Mouse (Mus musculus) embryo, embryonic 9.5 days (tissue): ENCODE measurements at regions not wholly inside any gene's neighbourhood (a gene's known extent, or its start where the extent isn't known, plus 50 kb on each side); places are given as distances from the start of the nearest gene placed in this dataset.

Source experiments
- DNase-seq: peaks from one replicate; pipeline ENCODE4 v3.0.0-alpha.2; 2017; ENCODE audit errors: extremely low spot score

DNA sequence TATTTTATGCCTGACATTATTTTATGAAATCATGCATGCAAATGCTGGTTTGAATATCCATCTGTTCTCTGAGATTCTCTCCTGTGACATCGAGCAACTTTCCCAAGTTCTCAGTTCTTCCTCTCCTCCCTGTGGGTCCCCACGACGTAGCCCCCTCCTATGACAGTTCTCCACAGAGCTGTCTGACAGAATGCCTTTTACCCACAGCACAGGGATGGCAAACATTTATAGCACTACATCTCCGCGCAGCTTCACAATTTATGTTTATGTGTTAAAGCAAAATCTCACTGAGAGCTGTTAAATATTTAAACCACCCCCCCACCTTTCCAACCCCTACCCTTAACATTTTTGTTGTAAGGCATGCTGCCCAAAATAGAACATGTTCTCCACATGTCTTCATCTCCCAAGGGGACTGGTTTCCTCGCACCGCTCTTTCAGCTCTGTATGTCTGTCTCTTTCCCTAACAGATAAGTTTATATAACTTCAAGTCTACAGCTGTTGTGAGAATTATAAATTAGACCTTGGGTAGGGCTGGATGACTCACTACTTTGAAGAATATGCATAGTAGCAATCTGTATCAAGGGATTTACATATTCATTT lies 63.5 kb upstream of the Ndst3 start:
- no peak for DNase-seq

DNA sequence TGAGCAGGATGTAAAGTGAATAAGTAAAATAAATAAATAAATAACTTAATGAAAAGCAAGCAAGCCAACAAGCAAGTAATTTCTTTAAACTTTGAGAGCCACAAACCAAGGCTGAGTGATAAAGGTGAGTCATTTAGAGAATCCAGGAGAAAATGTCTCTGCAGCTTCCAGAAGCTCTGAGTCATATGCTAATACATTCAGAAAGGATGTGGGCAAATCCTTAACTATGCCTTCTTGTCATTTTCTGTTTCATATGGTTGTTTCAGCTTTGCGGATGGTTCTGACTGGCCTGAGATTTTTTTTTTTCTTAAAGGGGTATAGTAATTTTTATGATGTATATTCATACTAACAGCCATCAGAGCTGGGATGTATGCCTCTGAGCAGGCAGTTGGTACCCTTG lies 64.3 kb upstream of the Ndst3 start:
- no peak for DNase-seq

DNA sequence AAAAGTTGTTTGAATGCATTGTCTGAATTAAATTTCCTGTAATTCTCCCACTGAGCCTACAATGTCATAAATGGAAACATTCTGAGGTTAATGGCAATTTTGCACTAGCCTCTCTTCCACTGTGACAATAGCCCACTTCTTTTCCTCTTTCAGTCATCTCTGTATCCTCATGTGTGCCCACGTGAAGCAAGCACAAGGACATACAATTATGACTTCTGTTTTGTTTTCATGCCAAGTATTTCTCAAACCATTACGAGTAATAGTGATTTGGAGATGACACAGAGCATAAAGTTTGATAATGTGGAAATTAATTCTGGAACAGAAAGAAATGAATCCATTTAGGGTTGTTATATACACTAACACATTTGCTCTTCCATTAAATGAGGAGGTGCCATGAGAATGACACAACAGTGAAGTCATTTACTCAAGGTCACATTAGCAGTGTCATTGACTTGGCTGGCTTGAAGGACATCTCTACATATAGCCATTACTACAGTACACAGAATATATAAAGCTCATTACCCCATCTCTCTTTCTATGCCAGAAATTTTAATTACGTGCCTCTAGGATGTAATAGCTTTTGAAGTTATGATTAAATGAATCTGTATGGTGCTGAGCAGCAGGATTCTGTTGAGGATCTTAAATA lies 75.4 kb upstream of the Ndst3 start:
- DNase-seq = no peak

DNA sequence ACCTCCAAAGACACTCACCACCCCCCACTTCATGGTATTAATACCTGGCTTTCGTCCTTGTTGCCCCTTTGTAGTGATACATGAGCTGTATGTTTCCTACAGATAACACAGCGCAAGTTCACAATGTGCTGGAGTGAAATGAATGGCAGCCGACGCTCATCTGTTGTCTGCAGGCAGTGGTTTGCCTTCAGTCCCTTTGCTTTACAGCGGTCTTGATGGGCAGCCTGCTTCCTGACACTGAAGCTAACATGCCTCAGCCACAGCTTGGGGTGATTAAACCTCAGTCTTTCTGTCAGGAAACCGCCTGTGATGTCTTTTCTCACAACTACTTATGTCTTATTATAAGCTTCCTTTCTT lies 75.9 kb upstream of the Ndst3 start:
- no peak for DNase-seq

DNA sequence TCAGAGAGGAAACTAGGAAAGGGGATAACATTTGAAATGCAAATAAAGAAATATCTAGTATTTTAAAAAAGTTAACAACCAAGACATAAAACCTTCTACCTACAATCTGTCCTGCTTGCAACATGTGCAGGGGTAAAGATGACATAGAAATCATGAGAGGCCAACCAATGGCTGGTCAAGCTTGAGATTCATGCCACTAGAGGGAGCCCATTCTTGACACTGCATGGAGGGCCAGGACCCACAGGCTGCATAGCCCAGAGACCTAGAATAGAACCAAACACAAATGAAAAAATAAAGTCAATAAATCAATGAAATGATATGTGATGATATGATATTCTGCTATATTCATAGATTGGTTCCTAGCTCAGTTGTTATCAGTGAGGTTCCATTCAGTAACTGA lies 89.9 kb upstream of the Ndst3 start:
- DNase-seq = peak; percentile 5

DNA sequence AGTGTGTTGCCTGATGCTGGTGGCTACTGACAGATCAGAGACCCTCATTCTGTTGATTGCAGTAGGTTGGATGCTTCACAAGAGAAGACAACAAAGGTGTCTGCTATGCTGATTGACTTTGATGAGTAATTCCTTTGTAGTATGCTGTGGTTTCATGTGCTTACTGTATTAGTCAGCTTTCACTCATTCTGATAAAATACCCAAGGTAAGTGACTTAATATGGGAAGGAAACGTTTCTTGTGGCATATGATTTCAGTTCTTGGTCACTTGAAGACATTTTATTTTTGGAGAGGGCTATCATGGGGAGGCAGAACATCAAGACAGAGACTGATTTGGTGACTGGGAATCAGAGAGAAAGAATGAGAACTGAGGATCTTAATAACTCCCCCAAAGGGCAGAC lies 90.9 kb upstream of the Ndst3 start:
- no peak for DNase-seq

DNA sequence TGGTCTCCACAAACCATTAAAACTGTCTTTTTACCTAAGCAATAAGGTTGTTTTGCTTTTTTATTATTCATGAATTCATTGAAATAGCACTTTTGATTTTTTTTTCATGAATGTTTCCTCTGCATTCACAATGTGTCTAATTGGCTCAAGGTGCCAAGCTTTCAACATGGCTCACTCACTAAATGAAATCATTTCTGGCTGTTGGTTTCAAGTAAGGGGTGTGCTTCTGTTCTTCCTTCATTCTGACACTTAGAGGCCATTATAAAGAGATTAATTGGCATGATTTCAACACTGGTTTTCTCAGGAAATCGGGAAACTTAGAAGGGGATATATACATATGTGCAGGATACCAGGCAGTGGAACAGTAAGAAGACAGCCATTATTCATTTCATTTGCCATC lies 93.5 kb upstream of the Ndst3 start:
- DNase-seq = no peak

DNA sequence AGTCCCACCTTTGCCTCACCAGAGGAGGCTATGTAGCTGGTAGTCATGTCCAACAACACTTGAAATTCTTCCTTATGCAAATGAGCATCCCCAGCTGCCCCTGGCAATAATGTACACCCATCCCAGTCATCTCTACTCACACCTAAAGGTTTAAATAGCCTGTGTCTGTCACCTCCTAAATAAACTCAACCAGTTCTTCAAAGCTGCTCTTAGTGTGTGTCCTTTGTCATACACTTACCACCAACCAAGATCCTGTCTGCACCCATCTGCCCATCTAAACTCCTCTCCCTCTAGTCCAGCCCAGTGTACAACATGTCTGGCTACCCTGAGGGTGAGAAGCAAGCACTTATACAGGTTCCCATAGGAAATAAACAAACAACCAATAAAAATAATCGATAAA lies 103.4 kb upstream of the Ndst3 start:
- DNase-seq = no peak

DNA sequence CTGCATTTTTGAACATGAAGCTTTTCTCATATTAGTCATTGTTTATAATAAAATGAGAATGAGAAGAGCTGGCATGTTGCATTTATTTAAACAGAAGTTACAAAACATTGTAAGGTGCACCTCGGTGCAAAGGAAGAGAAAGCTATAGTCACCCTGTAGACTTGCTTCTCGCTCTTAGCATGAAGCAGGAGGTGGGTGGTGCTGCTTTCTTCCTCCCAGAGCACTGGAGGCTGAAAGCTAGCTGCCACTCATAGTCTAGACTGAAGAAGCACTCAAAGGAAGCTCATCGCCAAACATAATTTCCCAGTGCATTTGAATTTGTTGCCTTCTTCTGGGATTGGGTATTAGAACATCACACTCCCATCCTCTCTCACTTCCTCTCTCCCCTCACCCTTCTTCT lies 114.7 kb upstream of the Ndst3 start:
- no peak for DNase-seq

DNA sequence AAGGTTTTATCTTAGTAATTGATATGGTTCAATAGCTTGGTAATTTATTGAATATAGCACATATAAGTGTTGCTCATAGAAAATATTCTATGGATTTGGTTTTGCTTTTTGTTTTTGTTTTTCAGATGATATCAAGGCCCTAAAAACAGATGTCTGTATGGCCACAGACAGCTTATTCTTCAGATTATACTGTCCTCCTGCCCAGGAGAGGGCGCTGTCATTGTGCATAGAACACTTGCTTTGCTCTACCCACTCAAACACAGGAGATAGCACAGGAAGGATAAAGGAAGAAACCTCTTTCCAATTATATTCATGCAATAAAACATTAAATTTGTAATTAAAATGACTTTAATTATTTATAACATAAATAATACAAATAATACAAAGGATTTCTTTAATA lies 115.4 kb upstream of the Ndst3 start:
- no peak for DNase-seq

DNA sequence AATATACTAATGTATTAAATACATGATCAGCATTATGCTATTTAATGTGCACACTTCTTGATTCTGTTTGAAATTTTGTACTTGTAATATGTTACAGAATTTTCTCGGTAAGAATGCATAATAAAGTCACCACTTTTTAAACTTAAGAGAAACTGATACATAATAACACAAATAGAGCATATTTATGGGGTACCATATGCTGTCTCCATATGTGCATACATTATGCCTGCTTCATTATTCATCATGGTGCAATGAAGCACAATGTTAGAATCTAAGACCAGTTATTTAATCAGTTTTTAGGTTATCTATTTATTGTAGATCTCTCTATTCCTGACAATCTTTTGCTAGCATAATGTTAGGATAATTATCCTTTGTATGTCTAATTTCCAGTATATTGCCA lies 115.9 kb upstream of the Ndst3 start:
- no peak for DNase-seq

DNA sequence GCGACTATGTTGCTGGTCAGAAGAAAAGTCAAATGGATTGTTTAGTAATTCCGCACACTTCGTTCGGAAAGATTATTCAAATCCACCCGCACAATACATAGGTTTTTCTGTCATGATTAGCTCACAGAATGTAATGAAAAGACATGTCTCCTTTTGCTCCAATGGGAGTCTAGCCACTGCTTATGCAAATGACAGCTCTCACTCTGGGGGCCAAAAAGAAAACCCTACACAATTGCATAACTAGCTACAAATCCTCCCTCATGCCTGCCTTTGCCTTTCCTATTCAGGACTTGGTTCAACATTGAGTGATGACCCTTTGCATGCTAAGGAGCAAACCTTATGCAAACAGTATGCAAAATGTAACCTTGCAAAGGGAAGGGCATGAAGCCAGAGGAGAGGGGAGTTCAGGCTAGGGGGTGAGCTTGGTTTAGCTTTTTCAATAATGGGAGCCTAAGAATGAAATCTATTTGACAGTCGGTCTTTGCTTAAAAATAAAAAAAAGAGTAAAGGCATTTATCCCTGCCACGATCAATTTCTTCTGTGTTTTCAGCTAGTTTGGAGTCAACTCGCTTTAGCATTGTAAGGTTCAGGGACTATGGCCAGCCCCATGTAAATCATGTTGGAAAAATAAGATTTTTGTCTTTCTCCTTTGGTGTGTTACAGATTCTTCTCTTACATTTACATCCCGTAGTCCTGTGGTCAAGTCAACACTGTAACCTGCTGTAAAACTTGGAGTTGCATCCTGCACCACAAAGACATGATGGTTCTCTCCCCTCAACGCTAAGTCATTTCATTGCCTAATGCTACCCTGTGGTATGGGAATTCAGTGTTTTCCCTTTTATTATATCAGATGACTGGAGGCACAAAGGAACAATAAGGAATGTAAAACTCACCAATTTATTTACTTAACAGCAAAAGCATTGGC lies 119.6 kb upstream of the Ndst3 start:
- no peak for DNase-seq

DNA sequence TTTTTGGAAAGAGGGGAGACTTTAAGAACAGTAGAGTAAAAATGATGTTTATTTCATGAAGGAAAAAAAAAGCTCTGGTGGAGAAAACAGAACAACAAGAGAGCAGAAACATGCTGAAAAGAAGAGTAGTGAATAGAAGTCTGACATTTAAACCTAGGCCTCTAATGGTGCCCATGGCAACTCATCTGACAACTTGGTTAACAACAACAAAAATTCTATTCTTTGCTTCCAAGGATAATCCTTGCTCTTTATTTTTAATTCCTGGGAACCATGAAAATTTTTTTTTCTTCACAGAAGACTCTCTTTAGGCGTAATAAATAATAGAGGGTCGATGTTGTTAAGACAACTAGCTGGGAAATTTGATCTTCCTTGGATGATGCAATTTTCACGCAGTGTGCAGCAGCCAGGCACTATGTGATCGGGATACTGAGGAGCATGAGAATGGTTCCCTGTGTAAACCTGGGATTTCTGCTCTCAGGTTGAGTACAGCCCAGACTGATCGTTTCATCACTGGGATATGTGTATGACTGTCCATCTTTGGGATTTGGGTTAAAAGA lies 120.4 kb upstream of the Ndst3 start:
- no peak for DNase-seq

DNA sequence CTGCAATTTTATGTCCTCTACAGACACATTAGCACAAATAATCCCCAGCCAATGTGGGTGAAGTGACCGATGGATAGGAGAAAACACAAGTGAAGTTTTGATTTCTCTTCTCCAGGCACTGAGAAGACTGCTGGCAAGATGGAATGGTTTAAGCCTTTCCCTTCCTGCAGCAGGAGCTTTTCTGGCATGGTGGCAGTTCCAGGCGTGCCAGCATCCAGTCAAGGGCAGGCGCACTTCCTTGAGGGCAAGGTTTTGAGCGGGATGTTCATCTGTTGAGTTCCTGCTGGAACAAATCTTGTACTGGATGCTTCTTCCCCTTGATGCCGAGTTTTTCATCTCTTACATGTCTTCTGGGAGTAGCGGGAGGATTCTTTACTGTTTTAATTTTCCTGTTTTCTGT lies 138.1 kb upstream of the Ndst3 start:
- DNase-seq = no peak

DNA sequence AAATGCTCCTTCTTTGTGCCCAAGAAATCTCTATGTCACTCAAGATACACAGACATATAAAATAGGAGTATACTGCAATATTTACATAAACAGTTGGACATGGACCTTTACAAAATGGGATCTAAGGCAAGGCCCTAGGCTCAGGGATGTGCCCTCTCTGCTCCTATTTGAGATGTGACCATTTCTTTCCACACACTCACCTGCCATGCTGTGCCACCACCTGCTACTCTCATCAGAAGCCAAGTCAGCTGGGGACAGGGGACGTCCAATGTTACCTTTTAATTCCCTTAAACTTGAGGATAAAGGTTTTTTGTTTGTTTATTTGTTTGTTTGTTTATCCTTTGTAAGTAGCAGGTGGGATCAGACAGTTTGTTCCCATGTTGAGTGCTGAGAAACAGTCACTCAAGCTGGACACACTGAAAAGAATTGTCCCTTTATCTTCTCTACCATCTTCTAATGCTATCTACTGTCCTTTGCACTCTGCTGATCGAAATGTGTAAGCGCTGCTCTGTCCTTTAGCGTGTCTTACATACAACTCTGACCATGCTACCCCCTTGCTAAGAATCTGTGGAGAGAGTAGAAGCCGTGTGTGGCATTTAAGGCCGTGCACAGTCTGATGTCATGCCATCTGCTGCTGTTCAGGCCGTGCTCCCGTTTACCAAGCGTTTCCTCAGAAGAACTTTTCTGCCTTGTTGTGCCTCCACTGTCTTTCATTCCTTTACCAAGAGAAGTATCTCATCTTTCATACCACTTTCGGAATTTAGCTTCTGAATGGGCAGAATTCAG lies 147.9 kb upstream of the Ndst3 start:
- no peak for DNase-seq

DNA sequence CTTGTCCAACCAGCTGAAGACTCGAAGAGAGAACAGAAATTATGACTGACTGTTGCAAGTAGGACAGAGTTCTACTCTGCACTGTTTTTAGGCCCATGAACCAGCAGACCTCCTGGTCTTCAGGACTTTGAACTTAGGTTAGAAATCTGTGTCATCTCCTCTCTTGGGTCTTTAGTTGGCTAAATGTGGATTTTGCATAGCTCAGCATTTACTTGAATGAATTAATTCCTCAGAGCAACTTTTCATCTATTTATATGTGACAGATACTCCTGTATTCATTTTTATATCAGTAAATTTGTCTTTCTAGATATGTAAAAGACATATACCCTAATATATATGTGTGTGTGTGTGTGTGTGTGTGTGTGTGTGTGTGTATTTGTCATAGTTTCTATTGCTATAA lies 155.9 kb upstream of the Ndst3 start:
- DNase-seq = no peak

DNA sequence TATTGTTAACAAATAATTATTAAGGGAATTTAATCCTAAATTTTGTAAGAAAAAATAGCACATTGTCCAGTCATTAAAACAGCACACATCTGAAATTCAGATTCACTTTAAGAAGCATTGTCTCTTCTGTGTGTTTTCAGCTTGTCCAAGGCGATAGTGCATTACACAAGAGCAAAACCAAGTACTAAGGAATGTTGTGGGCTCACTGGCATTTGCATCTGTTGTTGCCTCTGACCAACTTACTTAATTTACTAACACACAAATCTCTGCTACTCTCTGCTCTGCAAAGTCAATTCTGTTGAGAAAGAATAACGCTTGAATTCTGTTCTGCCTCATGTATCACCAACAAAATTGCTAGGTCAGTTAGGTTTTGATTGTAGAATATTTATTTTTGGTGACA lies 158.0 kb upstream of the Ndst3 start:
- no peak for DNase-seq

DNA sequence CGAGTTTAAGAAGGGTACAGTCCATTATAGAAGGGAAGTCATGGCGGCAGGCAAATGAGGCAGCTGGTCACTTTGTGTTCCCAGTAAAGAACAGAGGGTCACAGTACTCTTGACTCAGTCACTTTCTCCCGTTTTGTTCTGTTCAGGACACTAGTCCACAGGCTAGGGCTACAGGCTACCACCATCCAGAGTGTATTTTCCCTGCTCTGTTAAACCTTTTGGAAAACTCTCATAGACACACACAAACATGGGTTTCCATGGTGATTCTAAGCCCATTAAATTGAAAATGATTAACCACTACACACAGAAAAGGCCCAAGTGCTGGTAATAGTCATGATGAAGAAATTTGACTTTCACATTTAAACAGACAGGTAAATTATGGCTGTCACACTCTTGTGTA lies 162.2 kb upstream of the Ndst3 start:
- no peak for DNase-seq

DNA sequence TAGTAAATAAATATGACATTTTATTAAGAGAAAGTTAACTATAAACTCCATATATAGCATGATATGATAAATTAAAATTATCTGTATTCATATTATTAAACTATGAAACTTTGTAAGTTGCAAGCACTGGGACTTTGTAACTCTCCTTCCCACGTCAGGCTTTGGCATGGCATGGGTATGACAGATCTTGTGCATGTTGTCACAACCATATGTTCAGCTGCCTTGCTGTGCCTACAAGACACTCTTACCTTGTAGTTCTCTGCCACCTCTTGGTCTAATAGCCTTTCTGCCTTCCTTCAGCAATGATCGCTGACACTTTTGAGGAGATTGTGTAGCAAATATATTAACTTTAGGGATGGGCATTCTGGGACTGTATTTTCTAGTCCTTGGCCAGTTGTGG lies 183.1 kb upstream of the Ndst3 start:
- DNase-seq = no peak

DNA sequence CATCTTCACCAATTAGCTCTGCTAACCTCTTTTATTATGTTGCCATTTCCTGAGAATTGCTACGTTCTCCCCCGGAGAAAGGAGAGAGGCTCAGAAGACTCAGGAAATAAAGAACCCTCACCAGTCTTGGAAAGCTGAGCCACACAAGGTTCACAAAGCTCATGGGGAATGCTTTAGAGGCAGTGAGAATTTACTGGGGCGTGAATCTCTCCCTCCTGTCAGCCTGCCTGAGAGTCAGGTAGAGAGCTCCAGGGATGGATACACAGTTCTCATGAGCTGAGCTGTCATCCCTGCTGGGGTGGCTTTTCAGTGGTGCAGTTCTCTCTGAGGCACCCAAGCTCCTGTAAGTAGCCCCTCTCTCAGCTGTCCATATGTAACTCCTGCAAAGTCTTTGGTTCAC lies 203.0 kb upstream of the Ndst3 start:
- no peak for DNase-seq

DNA sequence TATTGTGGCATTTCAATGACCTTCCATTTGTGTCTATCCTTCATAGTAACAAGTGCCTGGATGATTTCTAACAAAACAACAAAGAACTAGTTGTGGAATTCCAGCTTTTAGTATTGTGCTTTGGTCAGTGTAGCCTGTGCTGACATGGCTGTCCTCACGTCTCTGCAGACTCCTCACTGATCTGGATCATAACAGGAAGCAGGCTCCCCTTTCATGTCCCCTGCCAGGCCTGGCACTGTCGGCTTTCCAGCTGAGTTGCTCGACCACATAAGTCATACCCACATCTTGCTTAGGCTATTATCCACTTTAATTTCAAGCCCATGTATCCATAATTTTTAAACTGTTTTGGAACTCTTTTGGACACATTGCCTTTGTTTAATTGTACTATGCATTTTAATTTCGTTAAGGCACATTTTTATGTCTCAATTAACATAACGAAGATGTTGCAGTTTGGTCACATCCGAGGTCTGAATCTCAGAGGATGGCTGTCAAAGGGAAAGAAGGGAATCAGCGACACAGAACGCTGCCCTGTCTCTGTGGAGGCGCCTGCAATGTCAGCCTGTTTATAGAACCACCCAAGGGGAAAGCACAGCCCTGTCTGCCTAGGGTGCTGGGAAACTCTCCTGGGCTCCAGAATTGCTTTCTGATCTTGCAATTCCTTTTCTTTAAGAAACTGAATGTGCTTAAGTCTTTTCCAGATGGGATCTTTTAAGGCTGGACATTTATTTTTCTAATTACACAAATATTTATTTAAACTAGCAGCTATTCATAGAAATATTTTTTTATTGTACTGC lies 215.5 kb upstream of the Ndst3 start:
- DNase-seq = no peak
